Mouse (Mus musculus) erythroblast, embryonic 14.5 days (primary cell): ENCODE results near the gene Pla2g6. TPM values are rescaled to one million over a fixed set of nuclear protein-coding genes. Genes with fewer than 3 reads are reported as not detected.

Source experiments
- H3K27me3 ChIP-seq: 2 replicates; pipeline ENCODE4 v1.6.1; 2012; ENCODE audit warnings: inconsistent platforms; ENCODE audit not compliant: control insufficient read depth
- H3K36me3 ChIP-seq: 2 replicates; pipeline ENCODE4 v1.6.1; 2012; ENCODE audit warnings: mild to moderate bottlenecking, inconsistent platforms; ENCODE audit not compliant: control insufficient read depth
- H3K4me1 ChIP-seq: 2 replicates; pipeline ENCODE4 v1.6.1; 2012; ENCODE audit warnings: inconsistent platforms; ENCODE audit not compliant: control insufficient read depth
- H3K4me3 ChIP-seq: replicated peaks from 2 replicates; pipeline ENCODE3; 2012; ENCODE audit warnings: moderate library complexity, mild to moderate bottlenecking, inconsistent platforms
- H3K9me3 ChIP-seq: 2 replicates; pipeline ENCODE4 v1.6.1; 2012; ENCODE audit warnings: low read length, inconsistent platforms, mixed read lengths; ENCODE audit not compliant: control insufficient read depth
- GATA1 ChIP-seq: IDR thresholded peaks from 2 replicates; pipeline ENCODE4 v1.6.1; 2012; ENCODE audit warnings: low read length, inconsistent platforms, mixed read lengths
- TAL1 ChIP-seq: IDR thresholded peaks from 3 replicates; pipeline ENCODE4 v1.6.1; 2012; ENCODE audit warnings: low read length, inconsistent platforms, mixed read lengths
- polyA plus RNA-seq: library from polyadenylated mRNA; stranded (reverse); fragments of >175 nt; gene quantifications from 2 replicates; pipeline ENCODE4 v1.2.3, GENCODE M21; 2012

Pla2g6 gene
- polyA plus RNA-seq, 1 experiment, result 2.7 TPM

DNA sequence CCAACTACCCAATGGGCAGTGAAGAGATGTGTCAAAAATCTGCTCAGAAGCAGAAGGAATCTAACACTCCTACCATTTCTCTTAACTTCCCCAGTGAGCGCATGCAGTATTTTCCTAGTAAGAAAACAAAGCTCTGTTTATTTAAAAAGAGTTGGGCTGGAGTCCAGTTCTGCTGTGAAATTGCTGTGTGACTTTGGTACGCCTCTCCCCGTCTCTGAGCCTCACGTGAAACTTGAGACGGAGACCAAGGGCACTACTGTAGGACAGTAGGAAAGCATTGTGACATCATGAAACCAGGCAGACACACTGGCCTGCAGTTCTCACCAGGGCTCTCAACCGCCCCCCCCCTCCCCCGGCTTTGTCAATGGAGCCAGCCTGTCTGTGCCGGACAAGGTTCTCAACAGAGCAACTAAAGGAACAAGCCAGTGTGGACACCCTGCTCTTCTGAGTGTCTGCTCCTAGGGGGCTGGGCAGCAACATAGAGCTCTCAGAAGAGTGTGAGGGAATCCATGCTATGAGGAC lies 14.3 kb downstream of the Pla2g6 start:
- no peaks in the 10 kb centered on the region for H3K27me3 ChIP-seq
- H3K4me3 ChIP-seq, result no peak overlapping the region
- H3K9me3 ChIP-seq, result no peaks in the 10 kb centered on the region
- TF ChIP-seq TAL1 (no peak), GATA1 (no peak)
- no peaks in the 10 kb centered on the region for H3K4me1 ChIP-seq
- peaks cover 61% of the 10 kb centered on the region for H3K36me3 ChIP-seq

DNA sequence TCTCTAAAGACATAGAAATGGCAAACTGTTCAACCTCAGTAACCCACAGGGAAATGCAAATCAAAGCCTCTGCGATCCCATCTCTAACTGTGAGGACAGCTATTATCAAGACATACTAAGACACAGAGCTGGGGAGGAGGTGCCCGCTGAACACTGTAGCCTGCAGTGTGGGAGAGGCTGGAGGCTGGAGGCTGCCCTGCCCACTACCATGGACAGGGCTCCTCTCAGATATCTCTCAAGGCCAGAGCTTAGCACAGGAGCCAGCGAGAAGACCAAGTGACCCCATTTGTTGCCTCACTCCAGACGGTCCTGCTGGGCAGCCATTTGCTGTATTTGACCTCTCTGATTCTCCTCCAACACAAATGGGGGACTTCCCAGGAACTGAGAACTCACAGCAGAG lies 20.3 kb downstream of the Pla2g6 start:
- Histone ChIP-seq H3K36me3 (peaks cover 77% of the 10 kb centered on the region), H3K9me3 (no peaks in the 10 kb centered on the region), H3K4me1 (no peaks in the 10 kb centered on the region), H3K4me3 (no peak overlapping the region), H3K27me3 (no peaks in the 10 kb centered on the region)
- no peak for TF ChIP-seq GATA1
- no peak for TF ChIP-seq TAL1

DNA sequence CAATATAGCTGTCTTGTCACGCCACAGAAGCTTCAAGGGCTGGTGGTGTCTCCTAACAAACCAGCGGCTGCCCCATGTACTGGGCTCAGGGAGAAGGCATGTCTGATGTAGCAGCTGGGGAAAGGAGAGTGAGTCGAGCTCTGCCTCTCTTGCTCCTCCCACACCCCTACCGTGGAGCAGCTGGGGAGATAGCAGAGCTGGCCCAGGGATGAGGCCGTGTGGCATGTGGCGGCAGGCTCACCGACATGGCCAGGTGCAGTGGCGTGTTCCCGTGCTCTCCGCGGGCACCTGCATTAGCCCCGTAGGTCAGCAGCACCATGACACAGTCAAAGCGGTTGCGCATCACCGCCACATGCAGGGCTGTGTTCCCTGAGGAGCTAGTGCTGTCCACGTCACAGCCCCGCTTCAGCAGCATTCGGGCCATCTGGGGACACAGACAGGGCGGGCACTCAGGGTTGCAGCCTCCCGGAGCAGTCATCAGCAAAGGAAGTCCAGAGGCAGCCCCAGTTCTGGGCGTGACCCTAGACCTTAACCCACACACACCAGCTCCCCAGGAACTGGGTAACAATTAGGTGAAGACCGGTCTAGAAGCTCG lies 22.1 kb downstream of the Pla2g6 start:
- H3K27me3 ChIP-seq, result no peaks in the 10 kb centered on the region
- no peaks in the 10 kb centered on the region for H3K4me1 ChIP-seq
- no peaks in the 10 kb centered on the region for H3K9me3 ChIP-seq
- no peak overlapping the region for H3K4me3 ChIP-seq
- TF ChIP-seq TAL1 (no peak), GATA1 (no peak)
- peaks cover 76% of the 10 kb centered on the region for H3K36me3 ChIP-seq

DNA sequence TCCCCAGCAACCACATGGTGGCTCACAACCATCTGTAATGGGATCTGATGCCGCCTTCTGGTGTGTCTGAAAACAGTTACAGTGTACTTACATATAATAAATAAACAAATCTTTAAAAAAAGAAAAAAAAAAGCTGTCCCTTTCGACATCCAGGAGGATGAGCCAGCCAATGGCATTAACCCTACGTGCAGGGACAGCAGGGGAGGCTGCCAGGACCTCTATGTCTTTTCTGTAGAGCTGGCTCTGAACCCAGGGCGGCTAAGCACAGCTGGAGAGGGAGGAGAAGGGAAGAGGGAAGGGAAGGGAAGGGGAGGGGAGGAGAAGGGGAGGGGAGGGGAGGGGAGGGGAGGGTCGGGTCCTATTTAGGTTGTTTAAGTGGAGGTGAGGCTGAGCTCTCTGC lies 23.4 kb downstream of the Pla2g6 start:
- H3K4me1 ChIP-seq, result no peaks in the 10 kb centered on the region
- H3K36me3 ChIP-seq, result peaks cover 75% of the 10 kb centered on the region
- no peaks in the 10 kb centered on the region for H3K27me3 ChIP-seq
- H3K4me3 ChIP-seq, result no peak overlapping the region
- no peaks in the 10 kb centered on the region for H3K9me3 ChIP-seq
- no peak for TF ChIP-seq TAL1
- TF ChIP-seq GATA1, result no peak

DNA sequence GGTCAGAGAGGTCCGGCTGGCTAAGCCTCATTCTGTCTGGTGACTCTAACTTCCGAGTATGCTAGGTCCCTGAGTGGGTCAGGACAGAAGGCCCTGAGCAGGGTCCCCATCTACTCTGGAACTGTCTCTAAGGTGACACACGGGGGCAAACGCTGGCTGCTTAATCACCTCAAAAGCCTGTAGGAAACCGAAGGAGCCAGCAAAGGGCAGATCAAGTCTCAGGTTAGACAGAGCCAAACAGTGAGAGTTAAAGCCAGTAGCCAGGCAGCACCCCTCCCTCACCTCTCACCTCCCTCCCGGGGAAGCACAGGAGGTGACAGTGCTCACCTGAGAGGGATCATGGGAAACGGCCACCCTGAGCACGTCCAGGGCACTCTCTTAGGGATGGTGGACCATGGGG lies 24.5 kb downstream of the Pla2g6 start:
- no peaks in the 10 kb centered on the region for H3K9me3 ChIP-seq
- H3K36me3 ChIP-seq, result peaks cover 81% of the 10 kb centered on the region
- TF ChIP-seq GATA1 (no peak), TAL1 (no peak)
- H3K4me1 ChIP-seq, result no peaks in the 10 kb centered on the region
- no peak overlapping the region for H3K4me3 ChIP-seq
- no peaks in the 10 kb centered on the region for H3K27me3 ChIP-seq

DNA sequence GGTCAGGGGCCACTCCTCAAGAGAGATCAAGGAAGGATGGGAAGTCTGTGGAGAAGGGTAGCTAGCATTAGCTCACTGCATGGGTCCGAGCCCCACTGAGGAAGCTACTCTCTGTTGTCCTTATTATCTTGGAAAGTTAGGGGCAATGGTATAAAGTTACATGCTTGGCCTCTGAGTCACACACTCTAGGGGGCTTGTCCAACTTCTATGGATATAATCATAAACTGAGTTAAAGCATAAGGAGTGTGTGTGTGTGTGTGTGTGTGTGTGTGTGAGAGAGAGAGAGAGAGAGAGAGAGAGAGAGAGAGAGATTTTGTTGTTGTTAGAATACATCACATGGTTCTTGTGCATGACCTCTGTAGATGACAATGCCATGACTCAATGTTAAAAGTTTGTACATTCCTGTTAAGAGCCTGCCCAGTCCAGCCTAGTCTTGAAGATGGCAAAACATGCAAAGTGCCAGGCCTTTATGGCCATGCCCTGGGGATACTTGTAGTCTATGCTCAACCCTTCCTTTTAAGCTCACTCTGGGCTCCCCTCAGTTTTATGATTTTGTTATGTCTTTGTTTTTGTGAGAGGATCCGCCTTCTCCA lies 28.5 kb downstream of the Pla2g6 start:
- H3K4me3 ChIP-seq, result no peak overlapping the region
- no peaks in the 10 kb centered on the region for H3K9me3 ChIP-seq
- no peaks in the 10 kb centered on the region for H3K27me3 ChIP-seq
- H3K4me1 ChIP-seq, result no peaks in the 10 kb centered on the region
- peaks cover 56% of the 10 kb centered on the region for H3K36me3 ChIP-seq
- TF ChIP-seq TAL1 (no peak), GATA1 (no peak)

DNA sequence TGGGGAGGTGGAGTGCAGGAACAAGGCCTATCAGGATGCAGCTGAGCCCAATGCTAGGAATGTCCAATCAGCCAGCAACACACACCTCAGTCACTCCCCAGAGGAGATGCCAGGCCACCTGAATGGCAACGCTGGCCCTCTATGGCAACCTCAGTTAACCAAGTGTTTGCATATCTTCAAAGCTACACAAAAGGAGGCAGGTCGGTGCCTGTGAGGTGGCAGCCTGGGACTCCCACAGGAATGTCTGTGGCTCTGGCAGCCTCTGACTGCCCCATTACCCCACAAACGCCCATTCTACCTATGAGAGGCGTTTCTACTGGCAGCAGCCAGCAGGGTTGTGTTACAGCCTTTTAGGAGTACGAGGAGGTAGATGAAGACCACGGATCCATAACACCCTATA lies 29.6 kb downstream of the Pla2g6 start:
- Histone ChIP-seq H3K4me3 (no peak overlapping the region), H3K4me1 (no peaks in the 10 kb centered on the region), H3K27me3 (no peaks in the 10 kb centered on the region), H3K36me3 (peaks cover 48% of the 10 kb centered on the region), H3K9me3 (no peaks in the 10 kb centered on the region)
- TF ChIP-seq TAL1 (no peak), GATA1 (no peak)

DNA sequence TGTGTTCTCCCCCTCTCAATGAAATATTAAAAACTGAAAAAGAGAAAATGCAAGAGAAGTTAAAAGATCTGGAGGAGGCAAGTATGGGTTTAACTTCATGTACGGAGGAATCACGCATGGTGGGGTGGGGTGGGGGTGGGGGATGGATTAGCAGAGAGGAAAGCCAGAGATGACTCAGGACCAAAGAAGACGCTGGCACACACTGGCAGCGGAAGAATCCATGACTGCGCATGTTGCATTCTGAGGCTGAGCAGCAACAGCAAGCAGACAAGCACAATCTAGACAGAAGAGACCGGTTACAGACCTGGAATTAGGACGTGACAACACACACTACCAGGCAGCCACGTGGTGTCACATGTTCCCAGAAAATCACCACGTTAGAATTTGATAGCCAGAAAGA lies 35.4 kb downstream of the Pla2g6 start:
- peaks cover 42% of the 10 kb centered on the region for H3K36me3 ChIP-seq
- no peaks in the 10 kb centered on the region for H3K27me3 ChIP-seq
- H3K4me1 ChIP-seq, result no peaks in the 10 kb centered on the region
- no peak for TF ChIP-seq GATA1
- no peak for TF ChIP-seq TAL1
- no peak overlapping the region for H3K4me3 ChIP-seq
- H3K9me3 ChIP-seq, result no peaks in the 10 kb centered on the region

DNA sequence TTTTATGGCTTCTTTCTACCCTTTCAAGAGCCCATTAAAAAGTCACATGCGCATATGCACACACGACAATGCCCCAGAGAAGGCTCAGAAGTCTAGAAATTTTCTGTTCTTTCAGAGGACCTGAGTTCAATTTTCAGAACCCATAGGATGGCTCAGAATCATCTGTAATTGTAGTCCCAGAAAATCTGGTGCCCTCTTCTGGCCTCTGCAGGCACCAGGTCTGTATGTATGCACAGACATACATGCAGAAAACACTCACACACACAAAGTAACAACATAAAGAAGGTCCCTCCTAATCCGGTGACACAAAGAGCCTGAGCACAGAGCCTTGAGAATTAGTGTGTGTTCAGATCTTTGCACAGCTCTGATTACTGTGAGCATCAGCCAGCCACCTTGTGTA lies 37.9 kb downstream of the Pla2g6 start:
- Histone ChIP-seq H3K4me1 (no peaks in the 10 kb centered on the region), H3K36me3 (peaks cover 49% of the 10 kb centered on the region), H3K27me3 (no peaks in the 10 kb centered on the region), H3K4me3 (no peak overlapping the region), H3K9me3 (no peaks in the 10 kb centered on the region)
- no peak for TF ChIP-seq GATA1
- TF ChIP-seq TAL1, result no peak

DNA sequence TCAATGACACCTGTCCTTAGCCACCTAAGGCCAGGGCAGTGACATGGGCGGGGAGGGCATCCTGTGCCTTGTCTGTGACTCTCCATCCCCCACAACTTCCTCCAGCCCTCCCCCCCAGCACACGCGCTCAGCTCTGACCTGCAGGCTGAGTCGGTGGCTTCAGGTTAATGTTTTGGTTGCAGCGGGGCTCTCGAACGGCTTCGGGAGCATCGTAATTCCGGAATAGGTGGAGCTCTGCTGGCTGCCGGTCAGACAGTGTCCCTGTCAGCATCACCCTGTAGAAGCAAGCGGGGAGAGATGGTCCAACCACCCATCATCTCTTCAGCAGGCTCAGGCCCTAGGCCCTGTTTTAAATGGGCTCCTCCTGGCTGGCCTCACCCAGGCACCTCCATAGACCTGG lies 38.7 kb downstream of the Pla2g6 start:
- H3K4me3 ChIP-seq, result no peak overlapping the region
- no peaks in the 10 kb centered on the region for H3K9me3 ChIP-seq
- H3K36me3 ChIP-seq, result peaks cover 49% of the 10 kb centered on the region
- H3K4me1 ChIP-seq, result no peaks in the 10 kb centered on the region
- TF ChIP-seq GATA1, result no peak
- TF ChIP-seq TAL1, result no peak
- H3K27me3 ChIP-seq, result no peaks in the 10 kb centered on the region
